In the genomic region with DNA sequence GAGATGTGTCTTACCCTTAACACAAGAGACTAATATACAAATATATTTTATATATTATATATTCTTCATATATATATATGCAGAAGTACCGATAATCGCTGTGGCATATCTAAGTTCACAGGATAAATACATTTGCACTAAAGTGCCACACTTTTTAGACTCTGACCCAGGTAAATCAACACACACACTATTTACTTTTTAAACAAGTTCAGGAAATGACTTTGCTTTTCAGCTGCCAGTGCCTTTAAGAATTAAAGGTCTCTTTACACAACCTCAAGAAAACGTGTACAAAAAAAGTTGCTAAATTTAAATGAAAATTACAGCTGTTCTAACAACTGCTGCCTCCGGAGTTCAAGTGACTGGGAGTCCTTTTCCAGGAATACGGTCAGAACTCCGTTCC, we compare ENCODE assay signal across 9 mouse cellular contexts.
DNase-seq lines count a peak whose midpoint lies in the region; ATAC-seq and TF ChIP-seq lines count a peak whose summit lies in the region.
"Had no signal": no experiment of that assay in that cellular context is flagged by ENCODE, and none has a peak within 500 bp of the region (broad histone marks: within the 10 kb centered on the region; RNA-seq: fewer than 3 reads in every experiment).

No protein-coding gene starts in this region.

- H3K27me3 ChIP-seq in erythroblast, embryonic 14.5 days (ENCODE audit: control insufficient read depth): no peaks in the 10 kb centered on the region
- H3K27me3 ChIP-seq in kidney, postnatal 0 days (ENCODE audit: insufficient read depth, low read length): no peaks in the 10 kb centered on the region
- H3K27me3 ChIP-seq in liver, embryonic 16.5 days (ENCODE audit: control insufficient read depth, insufficient read depth, low read depth, low read length): no peaks in the 10 kb centered on the region
- H3K27me3 ChIP-seq: hindbrain, embryonic 15.5 days had no signal

- H3K36me3 ChIP-seq in erythroblast, embryonic 14.5 days (ENCODE audit: control insufficient read depth): no peaks in the 10 kb centered on the region
- H3K36me3 ChIP-seq in kidney, postnatal 0 days (ENCODE audit: insufficient read depth, low read length): no peaks in the 10 kb centered on the region
- no peaks in the 10 kb centered on the region for H3K36me3 ChIP-seq in liver, embryonic 16.5 days (ENCODE audit: control insufficient read depth, insufficient read depth)
- H3K36me3 ChIP-seq: hindbrain, embryonic 15.5 days had no signal

- WGBS in kidney, postnatal 0 days: 35% methylated on average over 6 of the region's 6 CpGs
- WGBS in liver, embryonic 16.5 days (ENCODE audit: insufficient replicate concordance): 41% methylated on average over 6 of the region's 6 CpGs

- H3K4me1 ChIP-seq in erythroblast, embryonic 14.5 days (ENCODE audit: control insufficient read depth): peaks cover 1% of the 10 kb centered on the region; the same call in 1 of the 2 replicates
- peaks cover 12% of the 10 kb centered on the region for H3K4me1 ChIP-seq in kidney, postnatal 0 days (replicated peaks; ENCODE audit: insufficient read depth, low read length)
- peaks cover 2% of the 10 kb centered on the region for H3K4me1 ChIP-seq in liver, embryonic 16.5 days (ENCODE audit: control insufficient read depth, low read depth, low read length)

- H3K27ac ChIP-seq in kidney, postnatal 0 days: no peak overlapping the region
- H3K27ac ChIP-seq in liver, embryonic 16.5 days (ENCODE audit: low read length): peak overlapping the region; percentile 13; the same call in 1 of the 2 replicates
- H3K27ac ChIP-seq: hindbrain, embryonic 15.5 days had no signal

- DNase-seq in kidney, postnatal 0 days (ENCODE audit: low spot score): no peak
- no peak for DNase-seq in kidney, postnatal 14 days
- peak; percentile 62 for DNase-seq in induced T-regulatory cell, adult 2 months (ENCODE audit: low read depth)
- DNase-seq in T-cell, adult 2 months (ENCODE audit: low spot score): no peak
- DNase-seq in adrenal gland, adult 2 months: no peak

- no peak overlapping the region for H3K9ac ChIP-seq in kidney, postnatal 0 days (ENCODE audit: low read depth, low read length)
- no peak overlapping the region for H3K9ac ChIP-seq in liver, embryonic 16.5 days (ENCODE audit: low read depth, low read length)
- H3K9ac ChIP-seq: hindbrain, embryonic 15.5 days had no signal

- peak overlapping the region; percentile 49 for H3K4me3 ChIP-seq in erythroblast, embryonic 14.5 days (replicated peaks)
- no peak overlapping the region for H3K4me3 ChIP-seq in kidney, postnatal 0 days (replicated peaks; ENCODE audit: low read depth, low read length)
- H3K4me3 ChIP-seq in liver, embryonic 16.5 days (ENCODE audit: low read depth, low read length): peak overlapping the region; percentile 55
- H3K4me3 ChIP-seq: hindbrain, embryonic 15.5 days had no signal

- ATAC-seq in erythroblast, adult 5-6 weeks (replicated peaks; ENCODE audit: low FRiP score, poor library complexity, severe bottlenecking): no peak
- ATAC-seq in kidney, postnatal 0 days (replicated peaks; ENCODE audit: low FRiP score, low read depth): no peak
- ATAC-seq in liver, embryonic 16.5 days (ENCODE audit: low read depth): no peak

- no peak for TF ChIP-seq CTCF in kidney, postnatal 0 days (IDR thresholded peaks at IDR 0.05; ENCODE audit: low read depth)

- peak overlapping the region; percentile 34 for H3K4me2 ChIP-seq in kidney, postnatal 0 days (ENCODE audit: low read length)
- peak overlapping the region; percentile 41; the same call in 1 of the 2 replicates for H3K4me2 ChIP-seq in liver, embryonic 16.5 days (ENCODE audit: low read depth, low read length)
- H3K4me2 ChIP-seq: hindbrain, embryonic 15.5 days had no signal

- no peaks in the 10 kb centered on the region for H3K9me3 ChIP-seq in erythroblast, embryonic 14.5 days (ENCODE audit: control insufficient read depth, low read length)
- H3K9me3 ChIP-seq in kidney, postnatal 0 days (replicated peaks; ENCODE audit: low read length): no peaks in the 10 kb centered on the region
- H3K9me3 ChIP-seq in liver, embryonic 16.5 days (replicated peaks; ENCODE audit: control insufficient read depth, low read length): no peaks in the 10 kb centered on the region
- H3K9me3 ChIP-seq: hindbrain, embryonic 15.5 days had no signal
